Mouse (Mus musculus) neutrophil, adult 5-6 weeks (primary cell): ENCODE results near the gene Zfp65. TPM values are rescaled to one million over a fixed set of nuclear protein-coding genes. Genes with fewer than 3 reads are reported as not detected.

Experiments
- total RNA-seq: library from RNA; stranded (forward); fragments of 200-1000 nt; gene quantifications from 2 replicates; pipeline ENCODE4 v1.2.3, GENCODE M21; 2017

Zfp65 gene
- total RNA-seq, 1 experiment from 2014 or later = 20.7 TPM

Other genes with a start within 250 kb of the Zfp65 start
- gene Zfp874b, start 244.9 kb downstream of the Zfp65 start, total RNA-seq = 17.6 and 18.2 TPM in 2 replicates
- 14.0 and 15.1 TPM in 2 replicates for gene Zfp58, start 228.6 kb downstream of the Zfp65 start, total RNA-seq
- gene Gm26965, start 203.0 kb downstream of the Zfp65 start, total RNA-seq = 0.93 TPM in 1 of 2 replicates, not detected in the other
- 24.4 and 30.7 TPM in 2 replicates for gene Zfp87, start 203.0 kb downstream of the Zfp65 start, total RNA-seq
- gene Zfp748, start 175.3 kb downstream of the Zfp65 start, total RNA-seq = 17.6 and 17.7 TPM in 2 replicates
- 29.2 and 30.2 TPM in 2 replicates for gene Zfp729b, start 119.5 kb downstream of the Zfp65 start, total RNA-seq
- gene Gm49345, start 91.4 kb downstream of the Zfp65 start, total RNA-seq = not detected in 2 replicates
- 19.4 and 26.9 TPM in 2 replicates for gene Zfp729a, start 91.4 kb downstream of the Zfp65 start, total RNA-seq
- 14.3 and 16.9 TPM in 2 replicates for gene Zfp738, start 42.1 kb downstream of the Zfp65 start, total RNA-seq
- 13.5 and 14.0 TPM in 2 replicates for gene Zfp85, start 26.1 kb upstream of the Zfp65 start, total RNA-seq
- 0.74 and 2.0 TPM in 2 replicates for gene Zfp493, start 50.5 kb upstream of the Zfp65 start, total RNA-seq
- gene Zfp273, start 84.6 kb upstream of the Zfp65 start, total RNA-seq = 9.0 and 10.9 TPM in 2 replicates
- gene Gm10037, start 101.9 kb upstream of the Zfp65 start, total RNA-seq = 2.5 and 3.8 TPM in 2 replicates
- gene BC048507, start 134.2 kb upstream of the Zfp65 start, total RNA-seq = not detected in 2 replicates